Comparison of ENCODE assay signal across 8 mouse cellular contexts in the genomic region with DNA sequence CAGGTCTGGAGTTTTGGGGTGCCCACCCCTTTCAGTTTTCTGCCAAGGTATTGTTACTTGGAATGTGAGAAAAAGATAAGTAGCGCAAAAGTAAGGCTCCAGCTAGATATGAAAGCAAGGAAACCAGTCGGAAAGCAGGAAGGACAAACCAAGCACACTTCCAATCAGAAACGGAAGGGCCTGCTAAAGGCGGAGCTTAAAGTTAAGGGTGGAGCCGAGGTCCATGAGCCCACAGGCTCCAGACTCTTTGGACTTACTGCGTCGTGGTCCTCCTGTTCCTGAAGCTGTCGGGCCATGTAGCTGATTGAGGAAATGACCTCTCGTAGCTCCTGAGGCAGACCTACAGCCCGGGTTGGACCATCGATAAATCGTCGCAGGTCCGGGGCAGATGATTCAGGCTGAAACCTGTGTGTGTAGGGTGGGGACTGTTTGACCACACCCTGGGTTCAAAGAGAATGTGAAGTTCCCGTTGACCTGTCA. TPM values are rescaled to one million over a fixed set of nuclear protein-coding genes. Genes with fewer than 3 reads are reported as not detected.
A peak's percentile ranks its signal among the peaks of the same experiment; 100 is the strongest.
DNase-seq lines count a peak whose midpoint lies in the region; ATAC-seq and TF ChIP-seq lines count a peak whose summit lies in the region.

No protein-coding gene starts in this region.

- H3K27me3 ChIP-seq in spleen, adult 2 months (ENCODE audit: control insufficient read depth, insufficient read depth, low read length), result no peaks in the 10 kb centered on the region
- H3K27me3 ChIP-seq in heart, embryonic 11.5 days (ENCODE audit: control insufficient read depth, insufficient read depth, low read length), result no peaks in the 10 kb centered on the region
- H3K27me3 ChIP-seq in forebrain, embryonic 16.5 days (replicated peaks; ENCODE audit: control insufficient read depth, insufficient read depth, low read length), result no peaks in the 10 kb centered on the region

- 0 out of 2 replicates have a peak overlapping the region, but pooled peaks have one; percentile 29 for H3K9ac ChIP-seq in heart, embryonic 11.5 days (ENCODE audit: low read depth, low read length)
- no peak overlapping the region for H3K9ac ChIP-seq in forebrain, embryonic 16.5 days (replicated peaks; ENCODE audit: low read depth, low read length)

- H3K27ac ChIP-seq in spleen, adult 2 months (ENCODE audit: insufficient read depth, low read length), result no peak overlapping the region
- no peak overlapping the region for H3K27ac ChIP-seq in heart, embryonic 11.5 days (ENCODE audit: low read depth, low read length)
- no peak overlapping the region for H3K27ac ChIP-seq in forebrain, embryonic 16.5 days (ENCODE audit: low read length)

- ATAC-seq in heart, embryonic 11.5 days (replicated peaks; ENCODE audit: insufficient number of reproducible peaks, low FRiP score, low TSS enrichment), result 0 out of 2 replicates have a peak, but pooled peaks have one; percentile 55
- peak; percentile 77 for ATAC-seq in monocyte, adult 5-6 weeks (replicated peaks; ENCODE audit: insufficient number of reproducible peaks, low FRiP score, low TSS enrichment, poor library complexity, severe bottlenecking)
- no peak for ATAC-seq in forebrain, embryonic 16.5 days

- WGBS in spleen, adult 2 months, result 50% methylated on average over 15 of the region's 15 CpGs
- WGBS in heart, embryonic 11.5 days (ENCODE audit: insufficient replicate concordance), result 23% methylated on average over 15 of the region's 15 CpGs
- WGBS in large intestine, adult 2 months, result 12% methylated on average over 15 of the region's 15 CpGs
- 56% methylated on average over 15 of the region's 15 CpGs for WGBS in forebrain, embryonic 16.5 days

- peak overlapping the region; percentile 52 for H3K4me2 ChIP-seq in heart, embryonic 11.5 days
- no peak overlapping the region for H3K4me2 ChIP-seq in forebrain, embryonic 16.5 days (ENCODE audit: low read length)

- H3K36me3 ChIP-seq in spleen, adult 2 months (ENCODE audit: control insufficient read depth, insufficient read depth, low read length), result no peaks in the 10 kb centered on the region
- H3K36me3 ChIP-seq in heart, embryonic 11.5 days (ENCODE audit: control insufficient read depth, insufficient read depth, low read length), result no peaks in the 10 kb centered on the region
- H3K36me3 ChIP-seq in forebrain, embryonic 16.5 days (ENCODE audit: control insufficient read depth, insufficient read depth), result no peaks in the 10 kb centered on the region

- TF ChIP-seq CTCF in spleen, adult 2 months (IDR thresholded peaks at IDR 0.05; ENCODE audit: extremely low read depth, insufficient read depth, insufficient read length, insufficient replicate concordance), result no peak

- DNase-seq in spleen, adult 2 months (ENCODE audit: low read depth in 1 of 2, low spot score in 2 of 2), result no peak
- no peak for DNase-seq in spleen, adult 12 weeks (ENCODE audit: low spot score)
- peak; percentile 78 for DNase-seq in large intestine, adult 2 months (ENCODE audit: low read depth, low spot score)
- no peak for DNase-seq in frontal cortex, postnatal 10 days (ENCODE audit: low spot score in 2 of 2)
- DNase-seq in right cerebral cortex, postnatal 14 days, result no peak

- TF ChIP-seq POLR2A in spleen, adult 2 months (IDR thresholded peaks at IDR 0.05; ENCODE audit: low read depth, low read length), result no peak

- no peaks in the 10 kb centered on the region for H3K4me1 ChIP-seq in spleen, adult 2 months (ENCODE audit: control insufficient read depth, insufficient read depth, insufficient read length)
- H3K4me1 ChIP-seq in heart, embryonic 11.5 days (ENCODE audit: control insufficient read depth, insufficient read depth, low read length), result peaks cover 3% of the 10 kb centered on the region; the same call in 1 of the 2 replicates
- no peaks in the 10 kb centered on the region for H3K4me1 ChIP-seq in forebrain, embryonic 16.5 days (replicated peaks; ENCODE audit: control insufficient read depth, insufficient read depth, low read length)

- H3K4me3 ChIP-seq in spleen, adult 2 months (ENCODE audit: extremely low read depth, insufficient read depth, insufficient read length), result peak overlapping the region; percentile 8; the same call in 1 of the 2 replicates
- H3K4me3 ChIP-seq in heart, embryonic 11.5 days (ENCODE audit: low read depth, low read length), result peak overlapping the region; percentile 20; the same call in 1 of the 2 replicates
- H3K4me3 ChIP-seq in forebrain, embryonic 16.5 days (replicated peaks; ENCODE audit: low read length), result no peak overlapping the region

- no peaks in the 10 kb centered on the region for H3K9me3 ChIP-seq in heart, embryonic 11.5 days (replicated peaks; ENCODE audit: control insufficient read depth, low read length)
- H3K9me3 ChIP-seq in forebrain, embryonic 16.5 days (ENCODE audit: control insufficient read depth, low read length), result no peaks in the 10 kb centered on the region

RNA-seq across cellular contexts. Expression of gene Chrnb1, which starts 10.9 kb away (rescaled TPM):
- polyA plus RNA-seq in spleen, adult 2 months (2012; rRNA removed), result 7.1 and 8.4 TPM in 2 replicates
- polyA plus RNA-seq in heart, embryonic 11.5 days (2014; fragmentation: Nextera tagmentation; extraction: Ambion mirVana), result 3.7 and 4.5 TPM in 2 replicates
- 7.3 and 10.3 TPM in 2 replicates for polyA plus RNA-seq in large intestine, adult 2 months (2012; rRNA removed)
- 2.3 to 5.8 TPM (median 2.7 TPM) in 3 replicates for total RNA-seq in monocyte, adult 5-6 weeks (2017)
- polyA plus RNA-seq in forebrain, embryonic 16.5 days (2015; fragmentation: Nextera tagmentation; extraction: Ambion mirVana), result 1.2 TPM in 2 replicates

RNA-seq across cellular contexts. Expression of gene Fgf11, which starts 16.8 kb away (rescaled TPM):
- 1.1 and 1.2 TPM in 2 replicates for polyA plus RNA-seq in spleen, adult 2 months (2012; rRNA removed)
- 1.5 and 2.5 TPM in 2 replicates for polyA plus RNA-seq in heart, embryonic 11.5 days (2014; fragmentation: Nextera tagmentation; extraction: Ambion mirVana)
- polyA plus RNA-seq in large intestine, adult 2 months (2012; rRNA removed), result 2.8 and 4.4 TPM in 2 replicates
- total RNA-seq in monocyte, adult 5-6 weeks (2017), result 0.64 TPM in 1 of 3 replicates, not detected in the others
- 5.2 and 5.9 TPM in 2 replicates for polyA plus RNA-seq in forebrain, embryonic 16.5 days (2015; fragmentation: Nextera tagmentation; extraction: Ambion mirVana)

RNA-seq across cellular contexts. Expression of gene Zbtb4, which starts 19.1 kb away (rescaled TPM):
- 28.4 and 37.0 TPM in 2 replicates for polyA plus RNA-seq in spleen, adult 2 months (2012; rRNA removed)
- polyA plus RNA-seq in heart, embryonic 11.5 days (2014; fragmentation: Nextera tagmentation; extraction: Ambion mirVana), result 2.1 and 3.1 TPM in 2 replicates
- 7.5 and 10.7 TPM in 2 replicates for polyA plus RNA-seq in large intestine, adult 2 months (2012; rRNA removed)
- 6.6 to 23.7 TPM (median 7.7 TPM) in 3 replicates for total RNA-seq in monocyte, adult 5-6 weeks (2017)
- 3.3 and 3.6 TPM in 2 replicates for polyA plus RNA-seq in forebrain, embryonic 16.5 days (2015; fragmentation: Nextera tagmentation; extraction: Ambion mirVana)

RNA-seq across cellular contexts. Expression of gene Tmem102, which starts 20.6 kb away (rescaled TPM):
- 0.23 and 0.31 TPM in 2 replicates for polyA plus RNA-seq in spleen, adult 2 months (2012; rRNA removed)
- polyA plus RNA-seq in heart, embryonic 11.5 days (2014; fragmentation: Nextera tagmentation; extraction: Ambion mirVana), result 1.1 and 1.5 TPM in 2 replicates
- 38.7 and 39.1 TPM in 2 replicates for polyA plus RNA-seq in large intestine, adult 2 months (2012; rRNA removed)
- not detected in 3 replicates for total RNA-seq in monocyte, adult 5-6 weeks (2017)
- polyA plus RNA-seq in forebrain, embryonic 16.5 days (2015; fragmentation: Nextera tagmentation; extraction: Ambion mirVana), result 0.45 and 0.77 TPM in 2 replicates

RNA-seq across cellular contexts. Expression of gene Slc35g3, which starts 23.1 kb away (rescaled TPM):
- not detected in 2 replicates for polyA plus RNA-seq in spleen, adult 2 months (2012; rRNA removed)
- polyA plus RNA-seq in heart, embryonic 11.5 days (2014; fragmentation: Nextera tagmentation; extraction: Ambion mirVana), result 0.10 TPM in 1 of 2 replicates, not detected in the other
- polyA plus RNA-seq in large intestine, adult 2 months (2012; rRNA removed), result 0.07 TPM in 1 of 2 replicates, not detected in the other
- total RNA-seq in monocyte, adult 5-6 weeks (2017), result not detected in 3 replicates
- 0.16 and 0.18 TPM in 2 replicates for polyA plus RNA-seq in forebrain, embryonic 16.5 days (2015; fragmentation: Nextera tagmentation; extraction: Ambion mirVana)
